Mouse (Mus musculus) monocyte, adult 5-6 weeks (primary cell): Measurements from ENCODE around the gene Rasl11b. TPM values are rescaled to one million over a fixed set of nuclear protein-coding genes. Genes with fewer than 3 reads are reported as not detected.

Experiments used
- ATAC-seq: fragments of 153-309, 156-312 bp; replicated peaks from 2 replicates; pipeline ENCODE4 v1.8.0; 2017; ENCODE audit warnings: mild to moderate bottlenecking; ENCODE audit not compliant: low TSS enrichment, insufficient number of reproducible peaks, severe bottlenecking, poor library complexity, low FRiP score
- total RNA-seq: library from RNA; stranded (forward); fragments of 200-1000, 200-491, 200-594 nt; gene quantifications from 3 replicates; pipeline ENCODE4 v1.2.3, GENCODE M21; 2017

The Rasl11b gene
- total RNA-seq, 1 experiment from 2014 or later: 0.57 TPM

DNA sequence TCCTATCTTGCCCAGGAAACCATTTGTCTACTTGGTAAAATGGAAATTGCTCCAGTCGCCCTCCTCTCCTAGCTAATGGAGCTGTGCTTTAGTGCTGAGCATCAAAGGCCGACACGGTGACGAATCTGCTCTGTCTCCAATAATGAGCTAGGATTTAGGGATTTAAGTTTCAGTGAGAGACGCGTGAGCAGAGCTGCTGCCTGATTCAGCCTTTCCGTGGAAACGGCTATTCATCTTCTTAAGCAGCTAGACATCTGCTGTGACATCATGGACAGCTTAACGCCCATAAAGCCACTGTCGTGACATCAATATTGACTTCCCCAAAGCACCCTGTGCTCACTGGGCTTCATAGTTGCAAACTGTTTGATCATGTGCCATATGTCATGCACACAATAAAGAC is 14.9 kb upstream of the Rasl11b start:
- ATAC-seq: no peak

DNA sequence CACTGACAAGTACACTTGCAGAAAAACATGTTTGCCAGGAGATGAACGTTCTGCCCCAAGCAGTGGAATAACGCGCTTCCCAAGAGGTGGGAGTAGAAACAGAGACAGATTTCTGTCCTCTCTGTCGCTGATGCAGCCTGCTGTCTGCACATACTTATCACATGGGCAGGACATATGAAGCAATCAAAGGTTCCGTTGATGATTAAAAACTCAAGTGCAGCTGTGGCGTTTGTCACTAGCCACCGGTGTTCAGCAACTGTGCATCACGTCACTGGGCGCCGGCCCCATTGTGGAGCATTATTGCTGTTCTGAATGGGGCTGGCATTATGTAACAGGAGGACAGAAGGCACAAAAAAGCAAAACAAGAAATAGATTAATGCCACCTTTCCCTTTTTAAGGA is 12.0 kb upstream of the Rasl11b start:
- ATAC-seq: no peak

DNA sequence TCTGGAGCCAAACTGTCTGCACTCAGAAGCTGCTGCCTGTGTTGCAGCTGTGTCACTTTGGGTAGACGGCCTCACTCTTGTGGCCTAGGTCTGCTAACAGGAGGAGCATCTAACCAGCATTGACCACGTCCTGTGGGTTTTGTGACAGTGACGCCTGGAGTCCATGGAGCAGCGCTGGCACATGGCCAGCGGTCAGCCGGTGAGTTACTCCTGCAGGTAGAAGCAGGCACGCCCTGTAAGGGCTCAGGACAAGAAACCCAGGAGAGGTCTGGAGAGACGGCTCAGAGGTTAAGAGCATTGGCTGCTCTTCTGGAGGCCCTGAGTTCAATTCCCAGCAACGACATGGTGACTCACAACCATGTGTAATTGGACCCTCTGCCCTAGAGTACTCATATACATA is 10.5 kb upstream of the Rasl11b start:
- ATAC-seq: no peak

DNA sequence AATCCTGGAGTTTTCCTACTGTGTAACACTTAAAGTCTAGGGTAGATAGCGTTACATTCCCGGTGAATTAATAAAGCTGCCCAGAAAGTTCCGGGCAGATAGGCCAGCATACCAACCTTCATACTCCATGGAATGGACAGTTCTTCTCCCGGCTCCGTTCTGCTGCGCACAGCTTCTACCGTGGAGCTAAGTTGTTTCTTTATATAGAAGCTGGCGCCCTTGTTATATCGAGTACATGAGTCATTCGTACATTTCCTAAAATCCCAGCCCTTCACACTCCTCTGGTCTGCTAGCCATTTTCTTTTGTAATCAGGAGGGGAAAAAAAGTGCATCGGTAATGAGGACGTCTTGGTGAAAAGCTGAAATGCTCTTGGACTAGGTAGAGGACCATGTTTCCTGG is 7.0 kb upstream of the Rasl11b start:
- ATAC-seq: no peak

DNA sequence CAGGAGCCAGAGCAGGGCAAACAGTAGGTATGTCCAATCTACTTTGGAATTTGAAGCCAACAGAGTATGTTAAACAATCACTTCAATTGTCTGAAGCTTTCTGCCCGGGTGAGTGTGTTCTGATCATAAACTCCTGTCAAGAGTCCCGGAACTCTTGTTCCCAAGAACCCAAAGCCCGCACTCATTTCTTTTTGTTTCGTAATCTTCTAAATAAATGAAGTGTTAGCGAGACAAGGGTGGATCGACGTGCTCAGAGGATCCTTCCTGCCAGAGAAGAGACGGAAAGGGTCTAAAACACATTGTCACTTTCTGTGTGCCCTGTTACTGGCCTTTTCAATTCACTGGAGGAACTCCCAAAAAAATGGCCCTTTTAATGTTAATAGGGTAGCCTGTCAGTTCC is 6.2 kb upstream of the Rasl11b start:
- ATAC-seq: no peak

DNA sequence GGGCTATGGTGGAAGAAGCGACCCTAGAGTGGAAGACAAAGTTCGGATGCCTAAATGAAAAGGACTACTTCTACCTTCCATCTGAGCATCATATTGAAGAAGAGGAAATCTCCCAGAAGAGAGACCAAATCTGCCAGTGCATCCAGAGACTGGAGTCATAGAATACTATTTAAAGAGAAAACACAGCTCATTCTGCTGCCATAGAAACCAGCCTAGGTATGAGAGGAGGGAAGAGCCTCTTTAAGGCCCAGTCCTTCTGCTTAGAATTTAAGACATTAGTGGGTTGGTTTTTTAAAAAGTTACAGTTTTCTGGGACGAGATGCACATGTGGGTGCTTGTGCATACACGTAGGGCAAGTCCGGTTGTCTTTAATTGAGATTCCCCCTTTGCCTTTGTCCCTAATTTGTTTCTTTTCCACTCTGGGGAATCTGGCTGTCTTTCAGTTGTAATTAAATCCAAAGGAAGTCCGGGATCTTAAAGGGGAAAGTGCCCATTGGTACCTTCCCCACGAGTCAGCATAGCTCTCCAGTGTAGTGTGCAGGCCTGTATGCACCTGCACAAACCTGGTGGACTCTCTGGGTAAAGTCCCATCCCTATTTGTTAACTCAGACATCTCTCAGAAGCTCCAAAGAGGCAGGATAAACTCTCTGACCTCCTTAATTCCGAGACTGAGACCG is 5.5 kb upstream of the Rasl11b start:
- no peak for ATAC-seq

DNA sequence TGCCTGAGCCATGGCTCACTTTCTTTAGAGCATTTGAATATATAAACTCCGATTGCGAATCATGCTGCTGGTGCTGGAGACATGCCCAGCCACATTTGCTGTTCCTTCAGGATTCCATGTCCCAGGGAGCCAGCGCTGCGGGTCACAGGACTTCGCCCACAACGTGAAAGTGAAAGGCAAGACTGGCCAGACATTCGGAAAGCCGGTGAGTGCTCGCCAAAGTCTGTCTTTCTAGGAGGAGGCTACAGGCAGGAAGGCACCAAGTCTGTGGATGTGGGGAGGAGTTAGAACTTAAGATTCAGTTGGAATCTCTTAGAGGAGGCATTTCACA is 5.0 kb upstream of the Rasl11b start:
- no peak for ATAC-seq

DNA sequence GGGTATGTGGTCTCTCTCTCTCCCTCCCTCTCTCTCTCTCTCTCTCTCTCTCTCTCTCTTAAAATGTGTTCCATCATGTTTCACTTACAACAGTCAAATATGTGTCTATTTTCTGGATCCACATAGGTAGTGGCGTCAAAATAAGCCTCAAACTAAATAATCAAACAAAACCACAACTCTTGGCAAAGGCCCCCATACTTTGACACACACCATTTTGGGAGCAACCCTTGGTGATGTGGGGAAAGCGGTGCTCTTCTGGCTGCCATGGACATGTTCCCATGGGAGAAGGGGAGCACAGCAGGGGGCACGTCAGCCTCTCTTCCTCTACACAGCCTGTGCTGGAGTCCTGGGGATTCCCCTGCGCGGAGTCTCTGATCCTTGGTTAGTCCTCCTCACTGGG is 4.2 kb upstream of the Rasl11b start:
- no peak for ATAC-seq

DNA sequence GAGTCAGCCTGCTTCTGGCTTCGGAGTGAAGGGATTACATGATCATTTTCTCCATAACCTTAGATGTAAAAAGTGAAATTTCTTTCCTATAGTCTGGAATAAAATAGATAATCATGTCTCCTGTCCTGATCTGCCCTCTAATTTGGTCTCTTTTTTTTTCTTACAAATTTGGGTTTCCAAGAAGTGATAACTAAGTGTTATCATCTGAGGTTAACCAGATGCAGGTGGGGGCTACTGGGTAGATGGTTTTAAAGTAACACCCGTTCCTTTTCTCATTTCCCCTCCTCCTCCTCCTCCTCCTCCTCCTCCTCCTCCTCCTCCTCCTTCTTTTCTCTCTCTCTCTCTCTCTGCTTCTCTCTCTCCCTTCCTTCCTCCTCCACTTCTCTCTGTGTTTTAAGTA is 2.1 kb upstream of the Rasl11b start:
- ATAC-seq: no peak

DNA sequence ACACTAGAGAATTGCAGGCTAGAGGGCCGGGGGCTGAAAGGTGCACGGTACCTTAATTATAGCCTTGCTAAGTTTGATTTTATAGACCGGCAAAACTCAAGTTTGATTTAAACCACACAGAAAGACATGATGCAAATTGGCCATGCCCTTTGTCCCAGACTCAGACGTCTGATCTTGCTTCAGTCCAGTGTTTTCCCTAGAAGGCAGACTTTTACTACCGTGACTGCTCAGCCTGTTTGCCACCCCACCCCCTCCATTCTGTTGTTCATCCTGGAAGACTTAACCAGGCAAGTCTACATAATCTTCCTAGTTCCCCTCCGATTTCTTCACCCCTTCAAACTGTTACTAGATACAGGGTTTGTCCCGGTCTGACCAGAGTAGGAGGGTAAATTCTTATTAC is 1.5 kb upstream of the Rasl11b start:
- ATAC-seq: no peak

DNA sequence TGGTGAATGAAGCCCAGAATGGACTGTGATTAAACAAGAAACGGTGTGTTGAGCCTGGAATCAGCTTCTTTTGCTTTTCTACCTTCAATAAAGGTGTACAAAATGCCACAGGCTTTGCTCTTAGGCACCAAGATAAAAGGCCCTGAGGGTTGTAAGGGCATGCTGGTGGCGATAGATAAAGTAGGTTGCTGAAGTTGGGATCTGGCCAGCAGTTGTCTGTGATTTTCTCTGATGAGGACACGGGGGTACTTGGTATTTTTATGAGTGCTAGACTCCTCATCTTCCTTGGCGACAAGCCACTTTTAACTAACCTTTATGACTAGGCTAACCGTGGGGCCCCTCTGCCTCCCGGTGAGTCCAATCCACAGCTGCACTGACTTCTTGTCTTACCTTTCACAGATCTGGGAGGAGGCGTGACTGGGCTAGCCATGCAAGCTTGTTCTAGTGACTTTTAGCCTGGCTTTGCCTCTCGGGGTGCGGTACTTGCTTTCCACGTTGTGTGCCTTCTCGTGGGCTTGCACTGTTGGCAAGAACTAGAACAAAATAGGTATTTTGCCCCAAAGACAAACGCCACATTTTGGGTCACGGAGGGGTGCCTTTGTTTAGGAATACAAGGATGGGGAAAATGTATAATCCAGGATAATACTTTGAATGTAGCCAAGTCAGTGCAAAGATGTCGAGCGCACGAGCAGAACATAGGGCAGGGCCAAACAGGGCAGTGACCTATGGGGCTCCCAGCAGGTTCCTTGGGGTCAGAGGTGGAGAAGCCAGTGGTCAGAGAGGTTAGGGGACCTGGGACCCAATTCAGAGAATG is 852 bp upstream of the Rasl11b start:
- ATAC-seq: no peak

DNA sequence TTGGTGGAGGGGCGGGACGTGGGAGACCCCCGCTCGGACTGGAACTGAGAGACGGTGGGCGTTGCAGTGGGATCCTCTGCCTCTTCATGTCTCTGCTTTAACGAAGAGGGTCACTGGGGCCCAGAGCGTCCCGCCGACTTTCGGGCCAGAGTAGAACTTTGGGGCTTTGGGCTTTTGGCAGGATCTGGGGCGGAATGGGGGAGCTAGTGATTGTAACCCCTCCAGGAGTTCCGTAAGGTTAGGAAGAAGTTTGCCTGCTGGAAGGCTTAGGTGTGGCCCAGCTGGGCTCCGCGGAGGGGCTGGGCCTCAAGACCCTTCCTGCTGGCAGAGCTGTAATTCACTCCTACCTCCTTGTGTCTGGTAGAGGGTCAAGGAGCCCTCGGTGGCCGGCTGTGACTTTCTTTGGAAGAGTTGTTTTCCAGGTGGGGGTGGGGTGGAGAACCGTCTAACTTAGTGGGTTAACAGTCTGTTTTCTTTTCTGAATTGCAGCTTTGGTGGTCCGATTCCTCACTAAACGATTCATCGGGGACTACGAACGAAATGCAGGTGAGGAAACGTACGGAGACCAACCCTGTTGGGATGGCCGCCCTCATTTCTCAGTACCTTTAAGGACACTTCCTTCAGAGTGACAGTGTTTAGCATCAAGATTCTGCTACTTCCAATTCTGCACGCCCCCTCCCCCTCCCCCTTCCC is 674 bp downstream of the Rasl11b start:
- no peak for ATAC-seq

DNA sequence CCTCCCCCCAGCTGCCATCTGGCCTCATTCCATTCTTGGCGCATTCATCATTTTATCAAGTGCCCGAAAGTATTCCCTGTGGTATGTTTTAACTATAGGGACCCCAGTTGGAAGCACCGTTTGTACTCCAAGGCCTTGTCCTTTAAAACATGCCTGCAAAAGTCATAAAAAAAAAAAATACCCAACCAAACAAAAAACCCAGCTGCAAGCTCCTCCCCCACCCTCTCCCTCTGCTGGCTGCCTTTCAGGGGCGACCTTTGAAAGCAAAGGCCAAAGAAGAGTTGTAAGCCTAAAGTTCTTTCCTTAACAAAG is 1.2 kb downstream of the Rasl11b start:
- ATAC-seq: no peak

DNA sequence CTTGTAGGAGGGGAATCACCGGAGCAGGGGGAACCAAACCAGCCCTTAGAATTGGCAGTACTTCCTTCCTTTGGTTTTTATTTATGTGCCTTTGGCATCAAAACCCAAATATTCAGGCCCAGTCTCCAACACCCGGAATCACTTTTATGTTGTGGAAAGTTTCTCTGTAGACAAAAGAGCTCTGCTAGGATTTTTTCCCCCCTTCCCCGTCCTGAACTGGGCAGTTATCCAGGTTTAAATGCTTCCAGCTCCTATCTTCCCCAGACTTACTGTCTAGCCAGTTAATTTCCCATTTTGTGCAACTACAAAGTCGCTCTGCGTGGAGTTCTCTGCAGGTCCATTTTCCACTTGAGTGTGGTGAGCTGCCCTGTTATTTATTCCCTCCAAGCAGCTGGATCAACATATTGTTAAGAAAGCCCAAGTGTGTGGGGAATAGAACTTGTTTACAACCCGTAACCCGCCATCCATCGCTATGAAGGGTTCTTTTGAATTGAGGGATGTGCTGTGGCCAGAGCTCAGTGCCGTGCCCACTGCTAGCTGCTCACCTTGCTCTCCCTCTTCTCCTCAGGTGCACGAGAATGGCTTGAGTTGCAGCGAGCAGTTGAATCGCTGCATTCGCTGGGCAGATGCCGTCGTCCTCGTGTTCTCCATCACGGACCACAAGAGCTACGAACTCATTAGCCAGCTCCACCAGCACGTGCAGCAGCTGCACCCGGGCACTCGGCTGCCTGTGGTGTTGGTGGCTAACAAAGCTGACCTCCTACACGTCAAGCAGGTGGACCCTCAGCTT is 2.6 kb downstream of the Rasl11b start:
- no peak for ATAC-seq

DNA sequence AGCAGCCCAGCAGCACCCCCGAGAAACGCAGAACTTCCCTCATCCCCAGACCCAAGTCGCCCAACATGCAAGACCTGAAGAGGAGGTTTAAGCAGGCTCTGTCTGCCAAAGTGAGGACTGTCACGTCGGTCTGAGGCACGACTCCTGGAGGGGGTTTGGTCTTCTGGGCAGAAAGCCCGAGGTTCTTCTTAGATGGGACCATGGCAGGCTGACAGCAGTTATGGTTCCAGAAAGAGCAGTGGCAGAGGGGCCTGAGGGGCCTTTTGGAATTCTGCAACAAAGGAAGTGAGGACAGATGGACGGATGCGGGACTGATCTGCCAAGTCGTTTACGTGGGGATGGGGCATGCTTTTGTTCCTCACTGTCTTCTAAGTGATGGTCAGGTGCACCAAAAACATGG is 3.4 kb downstream of the Rasl11b start:
- ATAC-seq: no peak

DNA sequence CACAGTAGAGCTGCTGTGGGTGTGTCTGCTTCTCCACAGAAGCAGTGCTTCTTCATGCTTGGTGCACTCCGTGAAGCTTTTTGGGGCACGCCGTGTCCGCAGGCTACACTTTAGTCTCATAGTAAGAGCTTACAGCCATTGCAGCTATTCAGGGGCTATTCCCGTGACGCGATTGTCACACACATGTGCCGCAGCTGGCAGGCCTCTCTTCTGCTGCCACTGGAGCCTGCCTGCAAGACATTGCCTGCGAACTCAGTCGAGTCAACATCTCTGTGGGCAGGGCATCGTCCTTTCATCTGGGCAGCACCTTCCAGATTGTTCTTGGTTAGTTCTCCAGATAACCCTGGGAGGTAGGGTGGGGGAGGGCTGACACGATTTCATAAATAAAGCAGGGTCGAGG is 4.7 kb downstream of the Rasl11b start:
- no peak for ATAC-seq

DNA sequence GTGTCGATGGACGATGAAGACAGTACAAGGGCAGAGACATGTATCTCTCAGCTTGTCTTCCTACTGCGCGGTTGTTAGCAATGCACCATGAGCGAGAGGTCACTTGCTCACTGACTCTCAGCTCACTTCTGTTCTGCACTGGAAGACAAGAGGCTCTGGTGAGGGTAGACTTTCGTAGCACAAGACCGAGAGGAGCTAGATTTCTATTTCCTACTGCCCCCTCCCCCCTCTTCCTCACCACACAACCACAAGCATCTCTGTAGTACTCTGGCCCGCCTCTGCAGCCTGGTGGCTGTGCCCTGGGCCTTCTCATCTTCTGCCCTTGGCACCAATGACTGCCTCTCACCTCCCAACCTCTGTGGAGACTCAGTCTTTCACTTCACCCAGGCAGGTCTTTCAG is 5.4 kb downstream of the Rasl11b start:
- ATAC-seq: no peak

DNA sequence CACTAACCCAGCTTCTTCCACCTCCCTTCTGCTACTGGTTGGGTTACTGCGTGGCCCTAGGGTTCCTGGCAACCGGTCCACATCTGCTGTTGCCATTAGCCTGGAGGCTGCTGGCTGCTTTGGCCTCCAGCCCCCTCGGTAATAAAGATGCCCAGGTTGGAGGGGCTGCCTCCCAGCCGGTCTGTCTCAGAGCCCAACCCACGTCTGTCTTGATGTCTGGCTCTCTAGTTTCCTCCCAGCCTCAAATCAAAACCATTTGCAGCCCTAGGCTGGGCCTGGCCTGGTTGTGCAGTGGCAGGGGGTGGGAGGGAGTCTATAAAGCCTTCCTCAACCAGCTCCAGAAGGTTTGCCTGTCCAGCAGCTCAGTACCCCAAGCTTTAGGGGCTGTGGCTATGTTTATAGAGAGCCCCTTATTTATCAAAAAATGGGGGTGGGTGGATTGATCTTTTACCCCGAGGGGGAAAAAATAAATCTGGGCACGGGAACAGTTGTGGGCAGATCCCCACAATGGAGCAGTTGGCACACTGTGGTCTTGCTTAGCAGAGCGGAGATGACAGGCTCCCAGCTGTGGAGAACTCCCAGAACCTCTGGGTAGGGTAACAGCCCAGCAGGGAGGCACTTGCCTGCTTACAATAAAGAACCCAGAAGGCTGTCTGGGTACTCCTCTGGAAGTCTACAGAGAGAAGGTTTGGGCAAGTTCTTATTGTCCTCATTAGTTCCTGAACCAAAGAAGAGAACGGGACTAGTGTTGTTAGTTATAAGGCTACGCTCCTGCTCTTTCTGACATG is 6.7 kb downstream of the Rasl11b start:
- ATAC-seq: no peak

DNA sequence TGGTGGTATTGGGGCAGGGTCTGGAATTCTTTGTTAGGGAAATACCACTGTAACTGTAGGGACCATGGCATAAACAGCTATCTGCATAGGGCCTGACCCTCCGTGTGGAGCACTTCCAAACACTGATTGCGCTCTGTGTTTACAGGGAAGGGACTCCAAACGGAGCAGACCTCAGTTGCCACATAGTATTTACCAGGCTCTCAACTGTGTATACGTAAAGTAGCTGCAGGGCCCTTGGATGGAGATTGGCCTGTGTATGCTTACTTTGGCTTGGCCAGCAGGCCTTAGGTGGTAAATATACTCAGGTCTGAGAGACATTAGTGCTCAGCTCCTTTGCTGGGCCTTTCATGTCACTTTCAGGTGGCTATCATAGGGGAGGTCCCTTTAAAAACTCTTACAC is 7.4 kb downstream of the Rasl11b start:
- no peak for ATAC-seq
